Mouse (Mus musculus) liver, postnatal 0 days (tissue): ENCODE measurements around the gene 4933430I17Rik. TPM values are rescaled to one million over a fixed set of nuclear protein-coding genes. Genes with fewer than 3 reads are reported as not detected.

Experiments
- ATAC-seq: fragments of 200-750 bp; cut with Nextera tagmentation; 2 replicates; pipeline ENCODE4 v1.8.0; 2017; ENCODE audit warnings: mild to moderate bottlenecking, moderate library complexity
- DNase-seq: peaks from one replicate; pipeline ENCODE4 v3.0.0-alpha.2; 2016
- H3K27ac ChIP-seq: fragments of 300-500 bp; sonication (generic); 2 replicates; pipeline ENCODE4 v1.5.1; 2014; ENCODE audit warnings: antibody characterized with exemption, moderate library complexity, mild to moderate bottlenecking, low read depth
- H3K27me3 ChIP-seq: fragments of 300-500 bp; sonication (generic); 2 replicates; pipeline ENCODE4 v1.6.1; 2014; ENCODE audit warnings: low read length, control low read depth, mixed read lengths; ENCODE audit not compliant: insufficient read depth
- H3K36me3 ChIP-seq: fragments of 300-500 bp; sonication (generic); replicated peaks from 2 replicates; pipeline ENCODE4 v1.6.1; 2014; ENCODE audit warnings: mild to moderate bottlenecking, control low read depth, low read length, moderate library complexity, mixed read lengths; ENCODE audit not compliant: insufficient read depth
- H3K4me1 ChIP-seq: fragments of 300-500 bp; sonication (generic); 2 replicates; pipeline ENCODE4 v1.6.1; 2014; ENCODE audit warnings: antibody characterized with exemption, mild to moderate bottlenecking, control low read depth; ENCODE audit not compliant: insufficient read depth
- H3K4me2 ChIP-seq: fragments of 300-500 bp; sonication (generic); 2 replicates; pipeline ENCODE4 v1.6.1; 2014; ENCODE audit warnings: low read depth, mild to moderate bottlenecking, low read length, moderate library complexity, mixed read lengths
- H3K4me3 ChIP-seq: fragments of 300-500 bp; sonication (generic); 2 replicates; pipeline ENCODE4 v1.5.1; 2014; ENCODE audit warnings: low read depth, low read length
- H3K9ac ChIP-seq: fragments of 300-500 bp; sonication (generic); replicated peaks from 2 replicates; pipeline ENCODE4 v1.6.1; 2014; ENCODE audit warnings: mild to moderate bottlenecking, moderate library complexity
- H3K9me3 ChIP-seq: fragments of 300-500 bp; sonication (generic); 2 replicates; pipeline ENCODE4 v1.6.1; 2016; ENCODE audit warnings: mild to moderate bottlenecking, control low read depth, low read length, mixed read lengths
- CTCF ChIP-seq: sonication (generic); IDR thresholded peaks from 2 replicates; pipeline ENCODE4 v1.5.1; 2016; ENCODE audit warnings: antibody characterized with exemption, low read depth
- EP300 ChIP-seq: IDR thresholded peaks from 2 replicates; pipeline ENCODE4 v1.6.1; 2016; ENCODE audit warnings: antibody characterized with exemption, low read depth, mild to moderate bottlenecking
- WGBS: fragments of 180-500 bp; shearing (Covaris S2); extraction: QIAGEN DNeasy Blood & Tissue Kit; methylation state at CpG from one replicate; pipeline ENCODE4 v1.1.7; 2014; ENCODE audit not compliant: insufficient replicate concordance; 5-methylcytosine and 5-hydroxymethylcytosine counted together
- polyA plus RNA-seq: library from polyadenylated mRNA; unstranded; fragments of >200 nt; fragmentation: Nextera tagmentation; extraction: Ambion mirVana; gene quantifications from 2 replicates; pipeline ENCODE4 v1.2.1, GENCODE M21; 2015

Gene 4933430I17Rik
- polyA plus RNA-seq, 1 experiment from 2014 or later: not detected

DNA sequence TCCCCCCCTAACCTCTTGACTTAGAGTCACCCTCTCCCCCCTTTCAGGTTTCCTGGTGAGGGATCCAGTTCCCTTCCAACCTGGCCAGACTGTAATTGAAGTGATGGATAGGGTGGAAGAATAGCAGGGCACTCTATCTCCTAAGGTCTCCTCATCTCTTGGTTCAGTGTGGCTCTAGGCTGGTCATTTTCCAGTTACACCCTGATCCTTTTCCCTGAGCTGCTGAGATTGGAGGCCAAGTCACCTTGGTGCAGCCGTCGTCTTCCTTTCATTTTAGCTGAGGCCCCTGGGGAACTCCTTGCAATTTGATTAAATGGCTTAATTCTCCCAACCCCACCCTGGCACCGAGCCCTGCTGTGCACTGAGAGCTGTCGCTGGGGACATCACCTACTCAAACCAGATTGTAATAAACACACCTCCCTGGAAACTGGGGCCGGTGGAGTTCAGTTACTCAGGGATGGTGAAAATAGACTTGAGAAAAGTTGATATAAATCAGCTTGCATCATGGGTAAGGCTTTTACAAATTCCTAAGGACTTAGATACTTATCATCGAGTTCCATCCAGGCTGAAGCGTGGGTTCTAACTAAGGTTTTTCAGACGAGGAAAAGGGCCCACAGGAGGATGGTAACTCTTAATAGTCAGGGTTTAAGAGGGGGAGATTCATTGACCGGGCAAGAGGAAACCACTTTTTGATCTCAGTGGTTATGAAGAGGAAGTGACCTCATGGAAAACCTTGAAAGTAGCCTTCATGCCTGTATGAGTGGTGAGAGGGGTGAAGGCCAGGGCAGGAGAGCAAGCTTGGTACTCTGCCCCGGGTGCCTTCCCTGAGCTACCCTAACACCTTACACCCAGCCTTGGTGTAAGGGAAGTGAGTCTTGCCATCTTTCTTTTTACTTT, 44.2 kb upstream of the 4933430I17Rik start:
- Histone ChIP-seq H3K27ac (no peak overlapping the region), H3K36me3 (no peaks in the 10 kb centered on the region), H3K27me3 (peaks cover 18% of the 10 kb centered on the region), H3K4me2 (no peak overlapping the region), H3K4me3 (no peak overlapping the region), H3K4me1 (peaks cover 19% of the 10 kb centered on the region), H3K9me3 (no peaks in the 10 kb centered on the region), H3K9ac (no peak overlapping the region)
- DNase-seq: no peak
- WGBS: 24% methylated on average over 10 of the region's 10 CpGs
- TF ChIP-seq CTCF (no peak), EP300 (no peak)
- ATAC-seq: no peak

DNA sequence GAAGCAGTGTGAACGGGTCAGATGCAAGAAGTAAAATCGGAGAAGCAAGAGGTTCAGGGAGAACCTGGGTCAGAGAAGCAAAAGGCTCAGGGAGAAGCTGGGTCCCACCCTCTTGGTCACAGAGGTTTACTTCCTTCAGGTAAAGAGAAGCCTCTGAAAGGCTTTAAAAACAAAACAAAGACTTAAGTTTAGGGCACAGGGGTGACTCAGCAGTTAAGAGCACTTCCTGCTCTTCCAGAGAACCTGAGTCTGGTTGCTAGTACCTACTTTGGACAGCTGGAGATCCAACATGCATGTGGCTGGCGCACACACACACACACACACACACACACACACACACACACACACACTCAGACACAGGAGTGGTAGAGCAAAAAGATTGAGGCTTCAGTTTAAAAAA, 40.2 kb upstream of the 4933430I17Rik start:
- Histone ChIP-seq H3K9me3 (no peaks in the 10 kb centered on the region), H3K9ac (no peak overlapping the region), H3K27ac (no peak overlapping the region), H3K27me3 (peaks cover 12% of the 10 kb centered on the region; the same call in 1 of the 2 replicates), H3K4me2 (no peak overlapping the region), H3K36me3 (no peaks in the 10 kb centered on the region), H3K4me1 (peaks cover 13% of the 10 kb centered on the region), H3K4me3 (no peak overlapping the region)
- 65% methylated on average over 3 of the region's 3 CpGs for WGBS
- no peak for TF ChIP-seq CTCF
- no peak for TF ChIP-seq EP300
- ATAC-seq: no peak
- no peak for DNase-seq

DNA sequence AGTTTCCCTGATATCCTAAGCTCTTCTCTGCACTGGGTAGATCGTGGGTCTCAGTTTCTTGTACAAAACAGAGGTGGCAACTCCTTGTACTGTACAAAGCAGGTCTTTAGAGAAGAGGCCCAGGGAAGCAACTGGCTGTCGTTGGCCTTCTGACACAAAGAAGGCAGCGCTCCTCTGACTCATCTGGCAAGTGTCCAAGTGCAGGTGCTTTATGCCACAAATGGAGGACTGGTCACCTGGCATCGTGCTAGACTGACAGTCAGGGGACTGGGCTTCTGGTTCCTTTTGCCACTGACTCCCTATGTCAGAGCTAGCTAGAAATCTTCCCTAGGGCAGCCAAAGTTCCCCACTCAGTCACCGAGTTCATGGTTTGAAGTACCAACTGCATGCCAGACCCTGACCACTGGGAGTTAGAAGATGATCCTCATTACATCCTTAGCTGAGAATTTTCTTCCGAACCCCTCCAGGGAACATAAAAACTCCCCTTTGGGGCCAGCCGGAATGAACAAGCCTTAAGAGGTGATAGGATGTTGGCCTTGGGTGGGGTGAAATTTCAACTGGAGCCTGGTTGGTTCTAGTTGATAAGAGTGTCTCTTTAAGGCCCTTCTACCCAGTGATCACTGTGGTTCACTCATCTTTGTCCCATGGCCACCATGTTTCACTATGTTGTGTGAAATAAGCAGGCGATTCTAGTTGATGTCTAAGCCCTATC, 39.6 kb upstream of the 4933430I17Rik start:
- Histone ChIP-seq H3K9ac (no peak overlapping the region), H3K4me2 (no peak overlapping the region), H3K27ac (no peak overlapping the region), H3K36me3 (no peaks in the 10 kb centered on the region), H3K4me1 (0 out of 2 replicates have a peak, but pooled peaks cover 9% of the 10 kb centered on the region), H3K27me3 (peaks cover 6% of the 10 kb centered on the region; the same call in 1 of the 2 replicates), H3K9me3 (no peaks in the 10 kb centered on the region), H3K4me3 (no peak overlapping the region)
- ATAC-seq: peak; percentile 51
- 74% methylated on average over 8 of the region's 8 CpGs for WGBS
- DNase-seq: peak; percentile 25
- TF ChIP-seq EP300 (no peak), CTCF (no peak)

DNA sequence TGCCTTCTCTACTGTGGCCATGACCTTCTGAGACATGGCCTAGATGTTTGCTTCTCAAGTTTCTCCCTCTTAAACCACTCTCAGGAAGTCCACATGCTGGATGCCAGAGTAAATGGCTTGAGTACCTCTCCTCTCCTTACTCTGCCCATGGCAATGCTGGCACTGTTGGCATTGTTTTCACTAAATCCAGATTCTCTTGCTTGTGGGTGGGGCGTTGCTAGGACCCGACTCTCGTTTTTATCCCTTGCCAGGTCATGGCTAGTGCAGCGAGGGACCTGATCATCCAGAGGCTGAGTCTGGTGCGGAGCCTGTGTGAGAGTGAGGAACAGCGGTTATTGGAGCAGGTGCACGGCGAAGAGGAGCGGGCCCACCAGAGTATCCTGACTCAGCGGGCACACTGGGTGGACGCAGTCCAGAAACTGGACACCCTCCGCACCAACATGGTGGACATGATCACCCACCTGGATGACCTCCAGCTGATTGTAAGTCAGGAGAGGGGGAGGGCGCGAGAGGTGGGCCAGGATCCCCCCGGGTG, 38.9 kb upstream of the 4933430I17Rik start:
- no peak overlapping the region for H3K9ac ChIP-seq
- H3K4me2 ChIP-seq: no peak overlapping the region
- H3K4me3 ChIP-seq: no peak overlapping the region
- H3K27ac ChIP-seq: no peak overlapping the region
- 94% methylated on average over 15 of the region's 15 CpGs for WGBS
- H3K4me1 ChIP-seq: 0 out of 2 replicates have a peak, but pooled peaks cover 9% of the 10 kb centered on the region
- H3K9me3 ChIP-seq: no peaks in the 10 kb centered on the region
- ATAC-seq (no peak), DNase-seq (no peak)
- H3K36me3 ChIP-seq: no peaks in the 10 kb centered on the region
- H3K27me3 ChIP-seq: no peaks in the 10 kb centered on the region
- TF ChIP-seq EP300 (no peak), CTCF (no peak)

DNA sequence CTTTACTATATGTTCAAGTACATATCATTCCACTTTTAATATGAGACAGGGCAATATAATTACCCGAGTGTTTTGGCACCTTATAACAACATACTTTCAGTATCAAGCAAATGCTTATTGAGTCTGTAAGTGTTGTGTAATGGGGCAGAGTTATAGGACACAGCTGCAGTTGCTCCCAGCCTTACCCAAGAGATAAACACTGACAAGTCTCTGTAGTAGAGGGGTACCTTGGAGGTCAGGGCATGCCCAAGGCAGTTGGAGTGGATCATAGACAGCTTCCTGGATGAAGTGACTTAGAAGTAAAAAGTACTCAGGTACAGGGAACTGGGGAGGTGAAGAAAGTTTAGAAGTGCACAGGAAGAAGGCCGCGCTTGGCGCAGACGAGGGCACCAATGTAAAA, 38.0 kb upstream of the 4933430I17Rik start:
- TF ChIP-seq CTCF (no peak), EP300 (no peak)
- Histone ChIP-seq H3K9me3 (no peaks in the 10 kb centered on the region), H3K27me3 (no peaks in the 10 kb centered on the region), H3K36me3 (no peaks in the 10 kb centered on the region), H3K27ac (no peak overlapping the region), H3K4me3 (no peak overlapping the region), H3K9ac (no peak overlapping the region), H3K4me1 (0 out of 2 replicates have a peak, but pooled peaks cover 9% of the 10 kb centered on the region), H3K4me2 (no peak overlapping the region)
- no peak for DNase-seq
- no peak for ATAC-seq
- 79% methylated on average over 5 of the region's 5 CpGs for WGBS

DNA sequence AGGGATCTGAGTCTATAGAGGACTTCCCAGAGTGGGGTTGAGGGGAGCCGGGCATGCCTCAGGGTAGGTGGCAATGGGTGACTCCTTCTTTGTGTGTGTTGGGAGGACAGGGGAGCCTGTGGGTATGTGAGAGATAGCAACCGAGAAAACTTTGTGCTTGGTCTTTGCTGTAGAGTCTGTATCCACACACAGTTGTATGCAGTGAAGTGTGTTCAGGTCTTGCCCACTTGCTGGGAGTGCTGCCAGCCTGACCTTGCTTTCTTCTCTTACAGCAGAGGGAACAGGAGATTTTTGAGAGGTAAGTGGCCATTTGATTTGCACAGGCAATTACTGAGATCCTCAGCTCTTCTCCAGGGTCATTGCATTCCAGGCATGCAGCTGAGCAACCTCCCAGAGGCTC, 37.3 kb upstream of the 4933430I17Rik start:
- WGBS: 76% methylated on average over 2 of the region's 2 CpGs
- H3K9ac ChIP-seq: no peak overlapping the region
- no peak for ATAC-seq
- H3K27ac ChIP-seq: no peak overlapping the region
- H3K9me3 ChIP-seq: no peaks in the 10 kb centered on the region
- no peak overlapping the region for H3K4me2 ChIP-seq
- no peak overlapping the region for H3K4me3 ChIP-seq
- DNase-seq: no peak
- no peak for TF ChIP-seq EP300
- TF ChIP-seq CTCF: no peak
- H3K4me1 ChIP-seq: 0 out of 2 replicates have a peak, but pooled peaks cover 9% of the 10 kb centered on the region
- H3K36me3 ChIP-seq: no peaks in the 10 kb centered on the region
- no peaks in the 10 kb centered on the region for H3K27me3 ChIP-seq
